Mouse (Mus musculus) erythroblast, embryonic 14.5 days (primary cell): ENCODE results near the gene Il31ra.

Source experiments
- GATA1 ChIP-seq: IDR thresholded peaks from 2 replicates; pipeline ENCODE4 v1.6.1; 2012; ENCODE audit warnings: low read length, inconsistent platforms, mixed read lengths
- TAL1 ChIP-seq: IDR thresholded peaks from 3 replicates; pipeline ENCODE4 v1.6.1; 2012; ENCODE audit warnings: low read length, inconsistent platforms, mixed read lengths

DNA sequence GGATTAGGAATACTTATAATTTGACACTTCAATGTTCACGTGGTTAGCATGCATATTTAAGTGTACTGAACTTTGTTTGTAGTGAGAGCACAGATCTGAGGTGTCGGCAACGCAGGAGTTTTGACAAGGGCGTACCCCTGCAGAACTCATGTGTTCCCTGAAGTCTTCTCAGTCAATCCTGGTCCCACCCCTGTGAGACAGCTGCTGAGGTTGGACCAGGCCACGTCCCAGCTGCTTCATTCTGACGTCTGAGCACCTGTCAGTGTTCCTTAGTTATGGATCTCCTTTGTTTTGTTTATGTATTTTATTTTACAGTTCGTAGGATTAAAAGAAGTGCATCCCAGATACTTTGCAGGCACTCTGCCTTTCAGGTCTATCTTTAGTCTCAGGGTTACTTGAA, 111.1 kb downstream of the Il31ra start:
- TF ChIP-seq TAL1 (no peak), GATA1 (no peak)
